Mouse (Mus musculus) left cerebral cortex, postnatal 36 days (tissue): ENCODE results near the gene Lingo1. TPM values are rescaled to one million over a fixed set of nuclear protein-coding genes. Genes with fewer than 3 reads are reported as not detected.
A peak's percentile ranks its signal among the peaks of the same experiment; 100 is the strongest.

ENCODE experiments used
- DNase-seq, 2 experiments: peaks; one replicate each; pipeline ENCODE4 v3.0.0; 2021 to 2022; ENCODE audit warnings: low spot score in 2 of 2, mixed read lengths in 1 of 2
- intact Hi-C: fragments of 180-260 bp; cut with DNase I; formaldehyde crosslinking; loops from one replicate; pipeline ENCODE4 v1.15.1; 2025
- total RNA-seq, 2 experiments: library from RNA; stranded (reverse); gene quantifications; 2 replicates each; pipeline ENCODE4 v1.2.3; 2021

Gene Lingo1
- total RNA-seq, 2 experiments from 2014 or later: 455 to 509 TPM

GRCm38 (mm10) chr9:56691226-56691625 is 105.0 kb downstream of the Lingo1 start:
- intact Hi-C loops: no loop called here
- DNase-seq: no peak

- intact Hi-C loops: no loop called here
Measured at GRCm38 (mm10) chr9:56690679-56691078, 105.6 kb downstream of the Lingo1 start.

GRCm38 (mm10) chr9:56687490-56687889 is 108.8 kb downstream of the Lingo1 start:
- DNase-seq: no peak
- intact Hi-C loops: loop anchor here (2.0 kb wide), 2 partner anchors 29 to 51 kb away; no protein-coding TSS in a partner anchor

More at GRCm38 (mm10) chr9:56690679-56691078, 105.6 kb downstream of the Lingo1 start:
- DNase-seq: no peak

GRCm38 (mm10) chr9:56687145-56687477 is 109.2 kb downstream of the Lingo1 start:
- no peak for DNase-seq
- intact Hi-C loops: loop anchor here (2.0 kb wide), 2 partner anchors 28 to 50 kb away; no protein-coding TSS in a partner anchor

- intact Hi-C loops: loop anchor here (1.0 to 2.0 kb wide), 3 partner anchors 26 to 50 kb away; no protein-coding TSS in a partner anchor
Measured at GRCm38 (mm10) chr9:56686339-56687144, 109.7 kb downstream of the Lingo1 start.

GRCm38 (mm10) chr9:56682826-56683225 is 113.4 kb downstream of the Lingo1 start:
- intact Hi-C loops: no loop called here
- no peak for DNase-seq

More at GRCm38 (mm10) chr9:56686339-56687144, 109.7 kb downstream of the Lingo1 start:
- peak; percentile 79 to 84 for DNase-seq

GRCm38 (mm10) chr9:56681950-56682349 is 114.3 kb downstream of the Lingo1 start:
- intact Hi-C loops: loop anchor here (1.0 kb wide), 1 partner anchor 45 kb away; no protein-coding TSS in a partner anchor
- peak; percentile 79 to 85 for DNase-seq

- peak in 1 of 2 experiments; percentile 58 for DNase-seq
- intact Hi-C loops: no loop called here
Measured at GRCm38 (mm10) chr9:56678929-56679681, 117.2 kb downstream of the Lingo1 start.

GRCm38 (mm10) chr9:56675696-56676095 is 120.6 kb downstream of the Lingo1 start:
- DNase-seq: no peak
- intact Hi-C loops: no loop called here

GRCm38 (mm10) chr9:56669605-56670221 is 126.6 kb downstream of the Lingo1 start:
- DNase-seq: peak in 1 of 2 experiments; percentile 51
- intact Hi-C loops: no loop called here

- intact Hi-C loops: no loop called here
- DNase-seq: no peak
Measured at GRCm38 (mm10) chr9:56664136-56664535, 132.1 kb downstream of the Lingo1 start.

- intact Hi-C loops: no loop called here
- DNase-seq: peak; percentile 66
Measured at GRCm38 (mm10) chr9:56662946-56663345, 133.3 kb downstream of the Lingo1 start.

GRCm38 (mm10) chr9:56662405-56662804 is 133.9 kb downstream of the Lingo1 start:
- intact Hi-C loops: no loop called here
- no peak for DNase-seq

GRCm38 (mm10) chr9:56661217-56661840 is 134.9 kb downstream of the Lingo1 start:
- no peak for DNase-seq
- intact Hi-C loops: no loop called here

- intact Hi-C loops: loop anchor here (1.0 to 2.0 kb wide), 3 partner anchors 21 to 54 kb away; no protein-coding TSS in a partner anchor
- DNase-seq: no peak
Measured at GRCm38 (mm10) chr9:56658580-56658979, 137.7 kb downstream of the Lingo1 start.

- DNase-seq: peak; percentile 84 to 89
- intact Hi-C loops: loop anchor here (1.0 to 2.0 kb wide), 3 partner anchors 21 to 55 kb away; no protein-coding TSS in a partner anchor
Measured at GRCm38 (mm10) chr9:56657996-56658398, 138.3 kb downstream of the Lingo1 start.

GRCm38 (mm10) chr9:56656766-56657542 is 139.3 kb downstream of the Lingo1 start:
- intact Hi-C loops: no loop called here

GRCm38 (mm10) chr9:56655167-56655566 is 141.1 kb downstream of the Lingo1 start:
- DNase-seq: no peak
- intact Hi-C loops: no loop called here

More at GRCm38 (mm10) chr9:56656766-56657542, 139.3 kb downstream of the Lingo1 start:
- DNase-seq: peak; percentile 84 to 88

- intact Hi-C loops: no loop called here
Measured at GRCm38 (mm10) chr9:56652551-56652950, 143.7 kb downstream of the Lingo1 start.

More at GRCm38 (mm10) chr9:56652551-56652950, 143.7 kb downstream of the Lingo1 start:
- no peak for DNase-seq
